Mouse (Mus musculus) CH12.LX (cell line): ENCODE results near the gene Il6st. TPM values are rescaled to one million over a fixed set of nuclear protein-coding genes. Genes with fewer than 3 reads are reported as not detected.

ENCODE experiments used
- DNase-seq: peaks from one replicate; pipeline ENCODE4 v3.0.0-alpha.2; 2013; ENCODE audit errors: extremely low read depth
- H3K27ac ChIP-seq: 2 replicates; pipeline ENCODE4 v1.5.1; 2012; ENCODE audit warnings: low read depth, mild to moderate bottlenecking, control low read depth, moderate library complexity; ENCODE audit not compliant: insufficient read depth
- H3K27me3 ChIP-seq: replicated peaks from 2 replicates; pipeline ENCODE3; 2012; ENCODE audit warnings: inconsistent platforms
- H3K36me3 ChIP-seq, 2 experiments: replicated peaks in 1 of 2; 2 replicates each; pipeline versions ENCODE3 to v1.6.1; 2012; ENCODE audit warnings: inconsistent platforms in 1 of 2, low read length in 1 of 2, mild to moderate bottlenecking in 1 of 2, mixed read lengths in 1 of 2, moderate library complexity in 1 of 2; ENCODE audit not compliant: control insufficient read depth in 1 of 2, insufficient read depth in 1 of 2
- H3K4me1 ChIP-seq, 2 experiments: 2 replicates each; pipeline ENCODE4 v1.6.1; 2012; ENCODE audit warnings: inconsistent platforms in 1 of 2, moderate library complexity in 1 of 2; ENCODE audit not compliant: insufficient read depth in 2 of 2, control insufficient read depth in 1 of 2
- H3K4me2 ChIP-seq: 2 replicates; pipeline ENCODE4 v1.6.1; 2012; ENCODE audit warnings: low read depth, mild to moderate bottlenecking, control low read depth; ENCODE audit not compliant: poor library complexity, insufficient read depth, severe bottlenecking
- H3K4me3 ChIP-seq, 3 experiments: fragments of 150-350 bp in 1 of 3; sonication (generic) in 1 of 3; replicated peaks in 1 of 3; 2 replicates each; pipeline versions ENCODE3 to v1.5.1; 2011 to 2012; ENCODE audit warnings: low read depth in 2 of 3, low read length in 2 of 3, mild to moderate bottlenecking in 2 of 3, moderate library complexity in 2 of 3, control low read depth in 1 of 3, improper control_type of control experiment in 1 of 3, inconsistent platforms in 1 of 3, mixed read lengths in 1 of 3; ENCODE audit not compliant: poor library complexity in 1 of 3
- H3K79me2 ChIP-seq: replicated peaks from 2 replicates; pipeline ENCODE4 v1.6.1; 2012; ENCODE audit warnings: mild to moderate bottlenecking, moderate library complexity; ENCODE audit not compliant: control insufficient read depth, poor library complexity, insufficient read depth, severe bottlenecking; ENCODE audit errors: extremely low read depth
- H3K9ac ChIP-seq: 2 replicates; pipeline ENCODE4 v1.6.1; 2012; ENCODE audit warnings: low read depth, mild to moderate bottlenecking, control low read depth, moderate library complexity; ENCODE audit not compliant: insufficient read depth
- H3K9me3 ChIP-seq: replicated peaks from 2 replicates; pipeline ENCODE3; 2012; ENCODE audit warnings: low read length, inconsistent platforms, mixed read lengths
- CHD1 ChIP-seq: IDR thresholded peaks from 2 replicates; pipeline ENCODE4 v1.6.1; 2012; ENCODE audit warnings: low read depth, low read length, improper control_type of control experiment, inconsistent platforms
- ELF1 ChIP-seq: IDR thresholded peaks from 2 replicates; pipeline ENCODE4 v1.6.1; 2014; ENCODE audit warnings: low read depth, mild to moderate bottlenecking, inconsistent platforms, low read length, improper control_type of control experiment
- EP300 ChIP-seq: IDR thresholded peaks from 2 replicates; pipeline ENCODE4 v1.6.1; 2011; ENCODE audit warnings: low read length, improper control_type of control experiment
- ETS1 ChIP-seq: conservative IDR thresholded peaks from 2 replicates; pipeline ENCODE4 v1.6.1; 2012; ENCODE audit warnings: low read depth, mild to moderate bottlenecking, inconsistent platforms, low read length, improper control_type of control experiment, moderate library complexity
- JUN ChIP-seq: IDR thresholded peaks from 2 replicates; pipeline ENCODE4 v1.6.1; 2011; ENCODE audit warnings: low read depth, mild to moderate bottlenecking, low read length, improper control_type of control experiment, moderate library complexity; ENCODE audit not compliant: insufficient read depth
- JUND ChIP-seq: conservative IDR thresholded peaks from 2 replicates; pipeline ENCODE4 v1.6.1; 2011; ENCODE audit warnings: low read depth, low read length, improper control_type of control experiment
- MAFK ChIP-seq: IDR thresholded peaks from 2 replicates; pipeline ENCODE4 v1.6.1; 2011; ENCODE audit warnings: low read length, improper control_type of control experiment; ENCODE audit not compliant: insufficient replicate concordance
- MAX ChIP-seq: IDR thresholded peaks from 2 replicates; pipeline ENCODE4 v1.6.1; 2011; ENCODE audit warnings: low read length, improper control_type of control experiment
- MAZ ChIP-seq: IDR thresholded peaks from 2 replicates; pipeline ENCODE4 v1.6.1; 2012; ENCODE audit warnings: low read depth, mild to moderate bottlenecking, inconsistent platforms, low read length, improper control_type of control experiment, moderate library complexity
- MEF2A ChIP-seq: IDR thresholded peaks from 2 replicates; pipeline ENCODE4 v1.6.1; 2014; ENCODE audit warnings: low read depth, mild to moderate bottlenecking, inconsistent platforms, low read length, improper control_type of control experiment, borderline replicate concordance
- POLR2A ChIP-seq: IDR thresholded peaks from 2 replicates; pipeline ENCODE4 v1.6.1; 2011; ENCODE audit warnings: low read depth, mild to moderate bottlenecking, improper control_type of control experiment, low read length
- POLR2AphosphoS2 ChIP-seq: IDR thresholded peaks from 2 replicates; pipeline ENCODE4 v1.6.1; 2011; ENCODE audit warnings: low read depth, low read length, improper control_type of control experiment
- RAD21 ChIP-seq: IDR thresholded peaks from 2 replicates; pipeline ENCODE4 v1.6.1; 2011; ENCODE audit warnings: low read depth, mild to moderate bottlenecking, low read length, improper control_type of control experiment, moderate library complexity
- TBP ChIP-seq: conservative IDR thresholded peaks from 2 replicates; pipeline ENCODE4 v1.6.1; 2011; ENCODE audit warnings: low read depth, low read length, improper control_type of control experiment
- UBTF ChIP-seq: IDR thresholded peaks from 2 replicates; pipeline ENCODE4 v1.6.1; 2012; ENCODE audit warnings: low read depth, mild to moderate bottlenecking, inconsistent platforms, low read length, improper control_type of control experiment, moderate library complexity
- ZC3H11A ChIP-seq: IDR thresholded peaks from 2 replicates; pipeline ENCODE4 v1.6.1; 2012; ENCODE audit warnings: low read depth, mild to moderate bottlenecking, inconsistent platforms, low read length, improper control_type of control experiment
- ZKSCAN1 ChIP-seq: IDR thresholded peaks from 2 replicates; pipeline ENCODE4 v1.6.1; 2012; ENCODE audit warnings: low read depth, inconsistent platforms, low read length, improper control_type of control experiment, borderline replicate concordance
- ZMIZ1 ChIP-seq: IDR thresholded peaks from 2 replicates; pipeline ENCODE4 v1.6.1; 2012; ENCODE audit warnings: low read depth, mild to moderate bottlenecking, inconsistent platforms, low read length, improper control_type of control experiment
- ZNF384 ChIP-seq: IDR thresholded peaks from 2 replicates; pipeline ENCODE4 v1.6.1; 2012; ENCODE audit warnings: low read depth, low read length, improper control_type of control experiment, inconsistent platforms
- dilution Hi-C: fragments of 300-500 bp; cut with MboI; formaldehyde crosslinking; loops from 2 replicates; pipeline ENCODE4 v1.14.3; 2020; ENCODE audit warnings: low sequenced_read_pairs; ENCODE audit not compliant: extremely low pct_unique_long_range_greater_than_20kb, extremely low pct_ligation_motif_present
- in situ Hi-C: fragments of 300-500 bp; cut with MboI; formaldehyde crosslinking; loops from 3 replicates; pipeline ENCODE4 v1.14.3; 2019; ENCODE audit warnings: low sequenced_read_pairs, low pct_ligation_motif_present, low pct_unique_long_range_greater_than_20kb, mixed read lengths
- polyA plus RNA-seq: library from polyadenylated mRNA; unstranded; fragments of >175 nt; gene quantifications from 2 replicates; pipeline ENCODE4 v1.2.1, GENCODE M21; 2012; ENCODE audit warnings: low read depth; ENCODE audit not compliant: insufficient read length
- total RNA-seq, 2 experiments: library from RNA; depleted of rRNA; stranded (reverse); fragments of 300-350 nt in 1 of 2; fragments of >200 nt in 1 of 2; gene quantifications; 2 replicates each; pipeline ENCODE4 v1.2.3; 2012 to 2014

Gene Il6st
- total and polyA plus RNA-seq, 3 experiments = 3.5 to 7.6 (median 5.7) TPM

DNA sequence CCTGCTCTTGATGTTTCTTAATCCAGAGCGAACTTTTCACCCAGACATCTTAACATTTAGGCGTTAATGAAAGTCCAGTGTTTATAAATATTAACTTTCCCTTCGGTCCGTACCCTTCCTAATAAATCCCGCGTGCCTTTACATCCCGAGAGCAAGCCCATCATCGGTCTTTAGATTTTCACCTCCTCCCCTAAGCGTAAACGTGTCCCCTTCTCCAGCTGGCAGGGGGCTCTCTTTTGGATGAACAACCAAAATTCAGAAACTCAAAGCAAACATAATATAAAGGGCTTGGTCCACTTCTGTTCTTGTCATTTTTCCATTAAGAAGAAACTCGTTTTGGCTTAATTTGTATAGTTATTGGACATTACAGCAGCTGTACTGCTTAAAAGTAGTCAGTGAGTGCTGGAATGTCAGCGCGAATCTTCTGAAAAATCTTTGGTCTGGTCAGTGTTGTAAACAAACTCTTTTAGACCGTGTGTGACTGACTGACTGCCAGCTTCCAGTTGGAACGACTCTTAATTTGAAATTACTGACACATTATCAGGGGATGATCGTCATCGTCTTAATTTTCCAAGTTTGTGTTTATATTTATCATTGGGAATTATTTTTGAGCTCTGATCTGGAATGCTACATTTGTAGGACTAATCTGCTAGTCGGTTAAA, 887 bp downstream of the Il6st start:
- in situ Hi-C loops (no loop called here), dilution Hi-C loops (no loop called here)
- peak overlapping the region; percentile 67 for H3K9ac ChIP-seq
- H3K4me3 ChIP-seq = peak overlapping the region; percentile 84 to 93 (median 87)
- peak overlapping the region; percentile 96 for H3K4me2 ChIP-seq
- H3K4me1 ChIP-seq = peaks cover 8 to 30% of the 10 kb centered on the region in 2 experiments; a peak in 3 of 4 replicates
- H3K27me3 ChIP-seq = peaks cover 2% of the 10 kb centered on the region
- peaks cover 0 to 6% of the 10 kb centered on the region in 2 experiments for H3K36me3 ChIP-seq
- peaks cover 29% of the 10 kb centered on the region for H3K79me2 ChIP-seq
- TF ChIP-seq MEF2A (no peak), ETS1 (no peak), JUN (no peak), POLR2AphosphoS2 (no peak), EP300 (no peak), UBTF (no peak), MAX (no peak), MAFK (no peak), ZC3H11A (no peak), POLR2A (no peak), ZMIZ1 (no peak), CHD1 (no peak), ZKSCAN1 (no peak), JUND (no peak), ZNF384 (no peak), TBP (no peak), MAZ (no peak)
- no peak overlapping the region for H3K27ac ChIP-seq
- H3K9me3 ChIP-seq = no peaks in the 10 kb centered on the region
- no peak for DNase-seq

GRCm38 (mm10) chr13:112465585-112465984, 1.7 kb downstream of the Il6st start:
- H3K9me3 ChIP-seq = no peaks in the 10 kb centered on the region
- H3K36me3 ChIP-seq = peaks cover 0 to 6% of the 10 kb centered on the region in 2 experiments
- in situ Hi-C loops (no loop called here), dilution Hi-C loops (no loop called here)
- peaks cover 2% of the 10 kb centered on the region for H3K27me3 ChIP-seq
- H3K4me1 ChIP-seq = peaks cover 8 to 30% of the 10 kb centered on the region in 2 experiments; a peak in 3 of 4 replicates
- peaks cover 31% of the 10 kb centered on the region for H3K79me2 ChIP-seq
- peak overlapping the region; percentile 51; the same call in 1 of the 2 replicates for H3K9ac ChIP-seq
- no peak for DNase-seq
- H3K4me2 ChIP-seq = peak overlapping the region; percentile 98
- no peak overlapping the region for H3K27ac ChIP-seq
- peak overlapping the region; percentile 52 to 93 (median 87) for H3K4me3 ChIP-seq
- no peak for TF ChIP-seq RAD21
- 0 out of 2 replicates have a peak, but pooled peaks have one; percentile 18 for TF ChIP-seq ELF1
- TF ChIP-seq, all 38 proteins: peak for 1
